Mouse (Mus musculus) left cerebral cortex, adult 8-10 months (tissue): ENCODE measurements around the gene Abcg2. TPM values are rescaled to one million over a fixed set of nuclear protein-coding genes. Genes with fewer than 3 reads are reported as not detected.

ENCODE experiments used
- DNase-seq, 2 experiments: peaks; one replicate each; pipeline ENCODE4 v3.0.0; 2022; ENCODE audit warnings: low spot score in 2 of 2
- total RNA-seq, 4 experiments: library from RNA; stranded (reverse); gene quantifications; 2 replicates each; pipeline ENCODE4 v1.2.4; 2022

Gene Abcg2
- total RNA-seq, 4 experiments from 2014 or later, result 18.3 to 27.8 (median 23.4) TPM

- DNase-seq, result no peak
Measured at GRCm38 (mm10) chr6:58633731-58634130, 49.4 kb downstream of the Abcg2 start.

- DNase-seq, result no peak
Measured at GRCm38 (mm10) chr6:58638566-58638965, 54.2 kb downstream of the Abcg2 start.

GRCm38 (mm10) chr6:58639391-58639790, 55.1 kb downstream of the Abcg2 start:
- no peak for DNase-seq

GRCm38 (mm10) chr6:58640333-58641018, 56.2 kb downstream of the Abcg2 start:
- peak; percentile 36 to 62 for DNase-seq

GRCm38 (mm10) chr6:58641056-58641799, 56.9 kb downstream of the Abcg2 start:
- DNase-seq, result no peak

GRCm38 (mm10) chr6:58642191-58642590, 57.9 kb downstream of the Abcg2 start:
- DNase-seq, result no peak

GRCm38 (mm10) chr6:58644586-58644985, 60.3 kb downstream of the Abcg2 start:
- no peak for DNase-seq

GRCm38 (mm10) chr6:58648100-58648749, 63.9 kb downstream of the Abcg2 start:
- no peak for DNase-seq

GRCm38 (mm10) chr6:58650136-58650535, 65.8 kb downstream of the Abcg2 start:
- no peak for DNase-seq

GRCm38 (mm10) chr6:58651038-58651437, 66.7 kb downstream of the Abcg2 start:
- DNase-seq, result no peak

GRCm38 (mm10) chr6:58660951-58661575, 76.7 kb downstream of the Abcg2 start:
- no peak for DNase-seq

- no peak for DNase-seq
Measured at GRCm38 (mm10) chr6:58677802-58678201, 93.5 kb downstream of the Abcg2 start.

- no peak for DNase-seq
Measured at GRCm38 (mm10) chr6:58678530-58678929, 94.2 kb downstream of the Abcg2 start.

GRCm38 (mm10) chr6:58691584-58691983, 107.3 kb downstream of the Abcg2 start:
- DNase-seq, result no peak

- DNase-seq, result no peak
Measured at GRCm38 (mm10) chr6:58694257-58694656, 109.9 kb downstream of the Abcg2 start.

GRCm38 (mm10) chr6:58694765-58695164, 110.4 kb downstream of the Abcg2 start:
- DNase-seq, result no peak

GRCm38 (mm10) chr6:58710369-58710768, 126.0 kb downstream of the Abcg2 start:
- no peak for DNase-seq

- no peak for DNase-seq
Measured at GRCm38 (mm10) chr6:58711909-58712308, 127.6 kb downstream of the Abcg2 start.

GRCm38 (mm10) chr6:58733851-58734250, 149.5 kb downstream of the Abcg2 start:
- no peak for DNase-seq

GRCm38 (mm10) chr6:58735090-58735489, 150.8 kb downstream of the Abcg2 start:
- DNase-seq, result no peak
